Mouse (Mus musculus) adrenal gland, adult 2 months (tissue): ENCODE measurements around the gene Tlk2. TPM values are rescaled to one million over a fixed set of nuclear protein-coding genes. Genes with fewer than 3 reads are reported as not detected.

Experiments
- DNase-seq: peaks from one replicate; pipeline ENCODE4 v3.0.0; 2021
- polyA plus RNA-seq: library from polyadenylated mRNA; depleted of rRNA; stranded (reverse); fragments of >200 nt; gene quantifications from 2 replicates; pipeline ENCODE4 v1.2.3, GENCODE M21; 2012; rRNA removed
- total RNA-seq, 2 experiments: library from RNA; stranded (reverse); gene quantifications; 2 replicates each; pipeline ENCODE4 v1.2.3; 2021

The Tlk2 gene
- total and polyA plus RNA-seq, 3 experiments, result 7.1 to 68.5 (median 44.6) TPM

DNA sequence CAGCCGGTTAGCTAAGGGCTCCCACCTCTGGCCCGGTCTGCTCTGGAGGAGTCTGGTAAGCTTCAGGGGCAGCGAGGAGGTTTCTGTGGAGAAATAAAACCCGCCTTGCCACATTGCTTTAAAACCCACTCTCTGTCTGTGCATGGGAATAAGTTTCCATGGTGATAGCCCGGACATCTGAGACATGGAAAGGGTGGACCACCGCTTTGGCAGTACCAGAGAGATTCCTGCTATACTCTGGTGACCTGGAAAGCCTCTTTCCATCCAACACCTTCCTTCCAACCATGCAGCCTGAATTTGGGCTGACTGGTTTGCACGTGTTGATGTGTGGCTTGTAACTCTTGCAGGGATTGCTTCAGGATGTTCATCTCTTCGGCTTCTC lies 135.0 kb downstream of the Tlk2 start:
- DNase-seq, result no peak

GRCm38 (mm10) chr11:105315296-105315695 lies 136.7 kb downstream of the Tlk2 start:
- DNase-seq, result peak; percentile 56

- no peak for DNase-seq
These were observed 137.5 kb downstream of the Tlk2 start for GRCm38 (mm10) chr11:105316121-105316520.

DNA sequence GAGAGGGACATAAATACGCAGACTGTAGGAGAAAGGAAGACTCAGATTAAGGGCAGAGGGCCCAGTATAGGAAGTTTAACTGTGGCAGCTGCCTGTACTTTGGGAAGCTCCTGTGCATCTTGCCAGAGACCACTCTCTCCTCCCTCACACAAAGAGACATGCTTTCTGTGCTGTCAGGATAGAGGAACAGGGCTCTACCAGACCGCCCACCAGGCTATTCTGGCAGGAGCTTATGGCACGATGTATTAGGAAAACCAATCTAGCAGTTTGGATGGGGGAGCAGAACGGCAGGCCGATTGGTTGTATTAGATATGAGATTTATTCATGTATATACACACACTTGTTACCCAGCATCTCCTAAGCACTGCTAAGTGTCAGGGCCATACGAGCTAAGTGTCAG lies 139.2 kb downstream of the Tlk2 start:
- DNase-seq, result no peak

DNA sequence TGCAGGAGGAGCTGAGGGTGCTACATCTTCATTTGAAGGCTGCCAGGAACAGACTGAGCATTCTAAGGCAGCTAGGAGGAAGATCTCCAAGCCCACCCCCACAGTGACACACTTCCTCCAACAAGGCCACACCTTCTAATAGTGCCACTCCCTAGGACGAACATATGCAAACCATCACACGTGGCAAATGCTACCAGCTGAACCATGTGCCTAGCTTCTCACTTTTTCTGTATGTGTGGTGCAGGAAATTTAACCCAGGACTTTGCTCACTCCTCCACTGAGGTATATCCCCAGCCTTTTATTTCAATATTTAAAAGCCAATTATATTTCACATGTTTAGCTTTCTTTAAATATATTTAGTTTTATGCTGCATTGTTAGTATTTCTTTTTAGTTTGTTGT lies 142.5 kb downstream of the Tlk2 start:
- DNase-seq, result no peak

- no peak for DNase-seq
These were observed 144.9 kb downstream of the Tlk2 start for GRCm38 (mm10) chr11:105323530-105323929.

DNA sequence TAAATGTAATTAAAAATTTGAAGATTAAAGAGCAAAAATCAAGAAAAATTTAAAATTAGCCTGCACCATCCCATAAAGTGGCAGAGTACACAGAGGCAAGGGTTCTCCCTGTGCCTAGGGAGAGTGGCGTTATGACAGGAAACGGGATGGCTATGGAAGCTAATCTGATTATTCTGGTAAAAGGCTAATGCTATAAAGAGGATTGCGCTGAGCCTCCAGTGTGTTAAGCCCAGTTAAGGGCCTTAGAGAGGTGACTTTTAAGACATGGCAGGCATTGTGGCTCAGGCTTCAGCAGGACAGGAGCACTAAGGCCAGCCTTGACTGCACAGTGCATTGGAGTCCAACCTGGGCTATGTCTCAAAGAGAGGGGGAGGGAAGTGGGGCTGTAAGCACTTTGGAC lies 148.5 kb downstream of the Tlk2 start:
- DNase-seq, result no peak

DNA sequence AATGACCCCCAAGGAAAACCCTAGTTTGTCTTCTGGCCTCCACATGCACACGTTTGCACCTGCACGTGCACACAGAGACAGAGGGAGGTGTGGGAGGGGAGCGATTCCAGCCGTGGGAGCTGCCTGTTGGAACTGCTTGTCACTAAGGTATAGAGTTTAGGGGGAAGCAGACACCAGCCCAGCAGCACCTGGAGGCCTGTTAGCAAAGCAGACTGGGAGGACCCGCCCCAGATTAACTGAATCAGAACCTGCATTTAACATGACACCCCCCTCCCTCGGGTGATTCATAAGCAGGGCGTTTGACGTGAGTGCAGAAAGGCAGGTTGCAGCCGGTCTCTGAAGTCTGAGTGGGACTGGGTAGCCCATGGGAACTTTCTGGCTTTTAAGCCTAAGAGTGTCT lies 151.4 kb downstream of the Tlk2 start:
- no peak for DNase-seq

- DNase-seq, result no peak
These were observed 152.5 kb downstream of the Tlk2 start for GRCm38 (mm10) chr11:105331129-105331528.

- DNase-seq, result peak; percentile 76
These were observed 153.1 kb downstream of the Tlk2 start for GRCm38 (mm10) chr11:105331732-105332131.

DNA sequence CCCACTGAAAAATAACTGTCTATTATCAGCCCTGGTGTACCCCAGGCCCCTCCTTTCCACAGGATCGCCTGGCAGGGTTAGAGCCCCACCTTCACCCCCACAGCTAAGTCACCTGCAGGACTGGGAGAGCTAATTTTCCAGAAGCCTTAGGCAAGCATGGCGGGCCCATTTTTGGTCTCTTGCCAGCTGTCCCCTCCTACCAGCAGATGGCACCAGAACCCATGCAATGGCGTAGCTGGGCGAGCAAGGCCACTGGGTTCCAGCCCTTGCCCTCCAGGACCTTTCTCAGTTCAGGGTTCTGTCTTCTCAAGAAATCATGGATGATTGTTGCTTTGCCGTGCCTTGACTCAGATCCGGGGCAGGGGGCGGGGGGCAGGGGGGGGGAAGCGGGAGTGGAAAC lies 153.9 kb downstream of the Tlk2 start:
- peak; percentile 51 for DNase-seq

Other genes starting within 250 kb of the Tlk2 start
- 1 to 10 TPM in 1 of 2 experiments, not detected in 1; 1.2 TPM for gene Efcab3, start 115.2 kb upstream of the Tlk2 start, total RNA-seq
- gene Efcab3, start 115.2 kb upstream of the Tlk2 start, polyA plus RNA-seq, result not detected in 2 replicates
- 10 to 100 TPM; 18.9 to 24.0 TPM for gene Mettl2, start 52.4 kb upstream of the Tlk2 start, total RNA-seq
- gene Mettl2, start 52.4 kb upstream of the Tlk2 start, polyA plus RNA-seq, result 9.0 and 9.2 TPM in 2 replicates
- not detected for gene Gm10842, start 31.9 kb upstream of the Tlk2 start, total RNA-seq
- not detected in 2 replicates for gene Gm10842, start 31.9 kb upstream of the Tlk2 start, polyA plus RNA-seq
- 10 to 100 TPM; 17.0 to 24.9 TPM for gene Mrc2, start 113.8 kb downstream of the Tlk2 start, total RNA-seq
- 30.2 and 35.7 TPM in 2 replicates for gene Mrc2, start 113.8 kb downstream of the Tlk2 start, polyA plus RNA-seq